ENCODE assay signal across 8 mouse cellular contexts in the genomic region with DNA sequence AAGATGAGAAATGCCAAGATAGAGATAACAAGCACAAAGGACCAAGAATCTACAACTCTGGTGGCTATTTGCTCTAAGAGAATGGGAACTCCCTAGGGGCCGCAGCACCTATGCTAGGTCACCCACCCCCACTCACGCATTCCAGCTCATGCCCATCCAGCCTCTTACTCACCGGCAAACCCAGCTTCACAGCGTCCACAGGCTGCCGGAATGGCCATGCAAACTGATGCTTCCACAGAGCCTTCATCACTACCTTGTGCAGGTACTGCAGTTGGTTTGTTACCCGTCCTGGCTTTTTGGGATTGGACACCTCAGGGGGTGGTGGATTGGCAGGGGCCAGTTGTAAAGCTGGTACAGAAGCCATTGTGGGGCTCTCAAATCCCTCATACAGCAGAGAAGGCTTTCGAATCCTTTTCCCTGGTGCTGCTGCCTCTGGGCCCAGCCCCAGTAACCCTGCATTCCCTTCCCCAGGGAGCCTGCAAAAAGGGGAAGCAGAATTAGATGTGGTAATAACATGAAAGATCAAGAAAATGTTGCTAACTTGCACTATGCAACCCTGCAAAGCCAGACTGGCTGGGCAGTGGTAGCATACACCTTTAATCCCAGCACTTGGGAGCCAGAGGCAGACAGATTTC. TPM values are rescaled to one million over a fixed set of nuclear protein-coding genes. Genes with fewer than 3 reads are reported as not detected.
DNase-seq lines count a peak whose midpoint lies in the region; ATAC-seq and TF ChIP-seq lines count a peak whose summit lies in the region.

No protein-coding gene starts in this region.

- H3K9ac ChIP-seq in CH12.LX (ENCODE audit: insufficient read depth, low read depth), result peak overlapping the region; percentile 97
- peak overlapping the region; percentile 41 for H3K9ac ChIP-seq in forebrain, embryonic 15.5 days (replicated peaks)
- peak overlapping the region; percentile 97 for H3K9ac ChIP-seq in liver, embryonic 11.5 days (ENCODE audit: low read depth, low read length)
- H3K9ac ChIP-seq in stomach, embryonic 16.5 days (ENCODE audit: low read length), result peak overlapping the region; percentile 87

- H3K36me3 ChIP-seq in CH12.LX (replicated peaks in 1 of 2; ENCODE audit: control insufficient read depth in 1 of 2, insufficient read depth in 1 of 2, low read length in 1 of 2), result peaks cover 66 to 75% of the 10 kb centered on the region in 2 experiments
- H3K36me3 ChIP-seq in forebrain, embryonic 15.5 days, result peaks cover 46% of the 10 kb centered on the region
- H3K36me3 ChIP-seq in liver, embryonic 11.5 days (ENCODE audit: control insufficient read depth, insufficient read depth, low read length), result peaks cover 70% of the 10 kb centered on the region
- peaks cover 49% of the 10 kb centered on the region for H3K36me3 ChIP-seq in stomach, embryonic 16.5 days (ENCODE audit: control insufficient read depth, insufficient read depth, low read length)

- 26% methylated on average over 7 of the region's 7 CpGs for WGBS in forebrain, embryonic 15.5 days
- WGBS in liver, embryonic 11.5 days, result 50% methylated on average over 7 of the region's 7 CpGs
- 23% methylated on average over 7 of the region's 7 CpGs for WGBS in stomach, embryonic 16.5 days

- intact Hi-C loops in gastrocnemius, adult 2 months (cut with DNase I), result no loop called here
- intact Hi-C loops in gastrocnemius, postnatal 36 days (cut with DNase I), result loop anchor here (10.0 kb wide), 2 partner anchors 1038 to 1128 kb away; partner anchors contain the start of gene Ddx39b

- TF ChIP-seq EP300 in CH12.LX (IDR thresholded peaks at IDR 0.05; ENCODE audit: low read length), result no peak

- TF ChIP-seq POLR2A in CH12.LX (IDR thresholded peaks at IDR 0.05; ENCODE audit: low read depth, low read length), result no peak; the same call in 1 of the 2 replicates

- H3K4me2 ChIP-seq in CH12.LX (ENCODE audit: insufficient read depth, low read depth, poor library complexity, severe bottlenecking), result peak overlapping the region; percentile 93
- H3K4me2 ChIP-seq in forebrain, embryonic 15.5 days (replicated peaks), result peak overlapping the region; percentile 80
- H3K4me2 ChIP-seq in liver, embryonic 11.5 days, result peak overlapping the region; percentile 97
- H3K4me2 ChIP-seq in stomach, embryonic 16.5 days (ENCODE audit: low read depth, low read length), result peak overlapping the region; percentile 97

- no peak for ATAC-seq in forebrain, embryonic 15.5 days (replicated peaks)
- ATAC-seq in liver, embryonic 11.5 days (replicated peaks; ENCODE audit: low FRiP score), result no peak
- no peak for ATAC-seq in stomach, embryonic 16.5 days (ENCODE audit: insufficient read depth, low FRiP score)

- peak overlapping the region; percentile 99 for H3K27ac ChIP-seq in gastrocnemius, adult 2 months
- H3K27ac ChIP-seq in CH12.LX (ENCODE audit: insufficient read depth, low read depth), result no peak overlapping the region
- no peak overlapping the region for H3K27ac ChIP-seq in forebrain, embryonic 15.5 days (replicated peaks)
- no peak overlapping the region for H3K27ac ChIP-seq in liver, embryonic 11.5 days (ENCODE audit: low read depth, low read length)
- no peak overlapping the region for H3K27ac ChIP-seq in stomach, embryonic 16.5 days (ENCODE audit: low read length)

- TF ChIP-seq CTCF in gastrocnemius, adult 2 months (IDR thresholded peaks at IDR 0.05), result no peak
- no peak for TF ChIP-seq CTCF in CH12.LX (conservative IDR thresholded peaks at IDR 0.05 in 1 of 2, IDR thresholded peaks at IDR 0.05 in 1 of 2; ENCODE audit: low read depth in 2 of 2, low read length in 2 of 2)

- no peak for TF ChIP-seq RAD21 in CH12.LX (IDR thresholded peaks at IDR 0.05; ENCODE audit: low read depth, low read length)

- in situ Hi-C loops in CH12.LX (cut with MboI; ENCODE audit: low pct_ligation_motif_present, low pct_unique_long_range_greater_than_20kb, low sequenced_read_pairs), result no loop called here

- H3K9me3 ChIP-seq in CH12.LX (replicated peaks; ENCODE audit: low read length), result no peaks in the 10 kb centered on the region
- H3K9me3 ChIP-seq in forebrain, embryonic 15.5 days, result no peaks in the 10 kb centered on the region
- no peaks in the 10 kb centered on the region for H3K9me3 ChIP-seq in liver, embryonic 11.5 days (ENCODE audit: control insufficient read depth, low read length)
- H3K9me3 ChIP-seq in stomach, embryonic 16.5 days (replicated peaks; ENCODE audit: control insufficient read depth, low read length), result no peaks in the 10 kb centered on the region

- peaks cover 55% of the 10 kb centered on the region for H3K79me2 ChIP-seq in CH12.LX (replicated peaks; ENCODE audit: control insufficient read depth, extremely low read depth, insufficient read depth, poor library complexity, severe bottlenecking)

- H3K27me3 ChIP-seq in CH12.LX (replicated peaks), result no peaks in the 10 kb centered on the region
- H3K27me3 ChIP-seq in forebrain, embryonic 15.5 days, result no peaks in the 10 kb centered on the region
- no peaks in the 10 kb centered on the region for H3K27me3 ChIP-seq in liver, embryonic 11.5 days (replicated peaks; ENCODE audit: control insufficient read depth, insufficient read depth, low read length)
- no peaks in the 10 kb centered on the region for H3K27me3 ChIP-seq in stomach, embryonic 16.5 days (ENCODE audit: control insufficient read depth, insufficient read depth, low read length)

- peak overlapping the region; percentile 81 for H3K4me3 ChIP-seq in gastrocnemius, adult 2 months
- peak overlapping the region; percentile 88 to 100 (median 100) for H3K4me3 ChIP-seq in CH12.LX (replicated peaks in 1 of 3; ENCODE audit: low read depth in 2 of 3, low read length in 2 of 3, poor library complexity in 1 of 3)
- H3K4me3 ChIP-seq in forebrain, embryonic 15.5 days, result peak overlapping the region; percentile 90
- peak overlapping the region; percentile 100 for H3K4me3 ChIP-seq in liver, embryonic 11.5 days (ENCODE audit: low read depth, low read length)
- peak overlapping the region; percentile 96 for H3K4me3 ChIP-seq in stomach, embryonic 16.5 days (replicated peaks; ENCODE audit: low read length)

- dilution Hi-C loops in CH12.LX (cut with MboI; ENCODE audit: extremely low pct_ligation_motif_present, extremely low pct_unique_long_range_greater_than_20kb, low sequenced_read_pairs), result no loop called here

- no peak for DNase-seq in gastrocnemius, adult 2 months
- DNase-seq in gastrocnemius, postnatal 25 days, result no peak
- no peak for DNase-seq in CH12.LX (ENCODE audit: extremely low read depth)
- no peak for DNase-seq in liver, embryonic 11.5 days (ENCODE audit: low spot score)
- no peak for DNase-seq in gastrocnemius, postnatal 36 days
- no peak for DNase-seq in kidney, adult 8-10 months

- H3K4me1 ChIP-seq in CH12.LX (ENCODE audit: control insufficient read depth in 1 of 2, insufficient read depth in 2 of 2), result peaks cover 9 to 36% of the 10 kb centered on the region in 2 experiments; a peak in 3 of 4 replicates
- peaks cover 23% of the 10 kb centered on the region for H3K4me1 ChIP-seq in forebrain, embryonic 15.5 days
- peaks cover 14% of the 10 kb centered on the region for H3K4me1 ChIP-seq in liver, embryonic 11.5 days (replicated peaks; ENCODE audit: control insufficient read depth, insufficient read depth, low read length)
- H3K4me1 ChIP-seq in stomach, embryonic 16.5 days (ENCODE audit: control insufficient read depth, insufficient read depth, low read length), result peaks cover 17% of the 10 kb centered on the region

RNA-seq across cellular contexts. Expression of gene H2-DMa, which starts 2.5 kb away (rescaled TPM):
- 1 to 10 TPM; 3.0 to 3.1 TPM for total RNA-seq in gastrocnemius, adult 2 months (2021)
- 1 to 10 TPM; 2.8 to 3.1 TPM for total RNA-seq in gastrocnemius, postnatal 25 days (2021)
- 67.7 and 77.4 TPM in 2 replicates for total RNA-seq in CH12.LX (2012; rRNA removed)
- total RNA-seq in CH12.LX (2014; rRNA removed), result 114 and 119 TPM in 2 replicates
- polyA plus RNA-seq in CH12.LX (2012; ENCODE audit: insufficient read length, low read depth), result 82.5 and 112 TPM in 2 replicates
- 12.9 and 13.0 TPM in 2 replicates for polyA plus RNA-seq in forebrain, embryonic 15.5 days (2015; fragmentation: Nextera tagmentation; extraction: Ambion mirVana)
- polyA plus RNA-seq in liver, embryonic 11.5 days (2014; fragmentation: Nextera tagmentation; extraction: Ambion mirVana), result 5.6 and 5.9 TPM in 2 replicates
- 10.8 and 11.6 TPM in 2 replicates for polyA plus RNA-seq in stomach, embryonic 16.5 days (2015; fragmentation: Nextera tagmentation; extraction: Ambion mirVana)
- 1 to 10 TPM; 3.6 to 4.9 TPM for total RNA-seq in gastrocnemius, postnatal 36 days (2021)

RNA-seq across cellular contexts. Expression of gene Brd2, which starts 5.6 kb away (rescaled TPM):
- 10 to 100 TPM; 70.3 to 88.9 TPM for total RNA-seq in gastrocnemius, adult 2 months (2021)
- total RNA-seq in gastrocnemius, postnatal 25 days (2021), result 10 to 100 TPM; 66.7 to 69.1 TPM
- total RNA-seq in CH12.LX (2012; rRNA removed), result 101 and 125 TPM in 2 replicates
- total RNA-seq in CH12.LX (2014; rRNA removed), result 137 and 141 TPM in 2 replicates
- 247 and 252 TPM in 2 replicates for polyA plus RNA-seq in CH12.LX (2012; ENCODE audit: insufficient read length, low read depth)
- polyA plus RNA-seq in forebrain, embryonic 15.5 days (2015; fragmentation: Nextera tagmentation; extraction: Ambion mirVana), result 132 and 133 TPM in 2 replicates
- polyA plus RNA-seq in liver, embryonic 11.5 days (2014; fragmentation: Nextera tagmentation; extraction: Ambion mirVana), result 86.1 and 90.8 TPM in 2 replicates
- 71.9 and 74.7 TPM in 2 replicates for polyA plus RNA-seq in stomach, embryonic 16.5 days (2015; fragmentation: Nextera tagmentation; extraction: Ambion mirVana)
- 10 to 100 TPM; 63.2 to 74.1 TPM for total RNA-seq in gastrocnemius, postnatal 36 days (2021)

RNA-seq across cellular contexts. Expression of gene H2-Oa, which starts 24.7 kb away (rescaled TPM):
- total RNA-seq in gastrocnemius, adult 2 months (2021), result not detected
- total RNA-seq in gastrocnemius, postnatal 25 days (2021), result not detected
- total RNA-seq in CH12.LX (2012; rRNA removed), result 16.1 and 21.5 TPM in 2 replicates
- total RNA-seq in CH12.LX (2014; rRNA removed), result 32.8 and 42.7 TPM in 2 replicates
- 30.5 and 40.4 TPM in 2 replicates for polyA plus RNA-seq in CH12.LX (2012; ENCODE audit: insufficient read length, low read depth)
- 0.15 TPM in 1 of 2 replicates, not detected in the other for polyA plus RNA-seq in forebrain, embryonic 15.5 days (2015; fragmentation: Nextera tagmentation; extraction: Ambion mirVana)
- 0.26 and 0.56 TPM in 2 replicates for polyA plus RNA-seq in liver, embryonic 11.5 days (2014; fragmentation: Nextera tagmentation; extraction: Ambion mirVana)
- 0.61 and 0.64 TPM in 2 replicates for polyA plus RNA-seq in stomach, embryonic 16.5 days (2015; fragmentation: Nextera tagmentation; extraction: Ambion mirVana)
- not detected for total RNA-seq in gastrocnemius, postnatal 36 days (2021)

RNA-seq across cellular contexts. Expression of gene H2-DMb2, which starts 26.3 kb away (rescaled TPM):
- under 1 TPM; 0.46 to 0.47 TPM for total RNA-seq in gastrocnemius, adult 2 months (2021)
- total RNA-seq in gastrocnemius, postnatal 25 days (2021), result under 1 TPM; 0.28 to 0.67 TPM
- total RNA-seq in CH12.LX (2012; rRNA removed) (107 and 135 TPM in 2 replicates), CH12.LX (2014; rRNA removed) (173 and 199 TPM in 2 replicates)
- 161 and 175 TPM in 2 replicates for polyA plus RNA-seq in CH12.LX (2012; ENCODE audit: insufficient read length, low read depth)
- polyA plus RNA-seq in forebrain, embryonic 15.5 days (2015; fragmentation: Nextera tagmentation; extraction: Ambion mirVana), result 1.0 and 1.4 TPM in 2 replicates
- 0.32 and 0.34 TPM in 2 replicates for polyA plus RNA-seq in liver, embryonic 11.5 days (2014; fragmentation: Nextera tagmentation; extraction: Ambion mirVana)
- polyA plus RNA-seq in stomach, embryonic 16.5 days (2015; fragmentation: Nextera tagmentation; extraction: Ambion mirVana), result 0.70 and 0.82 TPM in 2 replicates
- total RNA-seq in gastrocnemius, postnatal 36 days (2021), result under 1 TPM; 0.35 to 0.48 TPM

RNA-seq across cellular contexts. Expression of gene H2-DMb1, which starts 36.0 kb away (rescaled TPM):
- total RNA-seq in gastrocnemius, adult 2 months (2021), result under 1 TPM; 0.38 to 0.61 TPM
- total RNA-seq in gastrocnemius, postnatal 25 days (2021), result 1 to 10 TPM in 1 of 2 experiments, under 1 TPM in 1; 0.43 to 1.2 TPM
- 60.7 and 67.0 TPM in 2 replicates for total RNA-seq in CH12.LX (2012; rRNA removed)
- 77.4 and 102 TPM in 2 replicates for total RNA-seq in CH12.LX (2014; rRNA removed)
- polyA plus RNA-seq in CH12.LX (2012; ENCODE audit: insufficient read length, low read depth), result 147 and 149 TPM in 2 replicates
- 0.88 and 0.91 TPM in 2 replicates for polyA plus RNA-seq in forebrain, embryonic 15.5 days (2015; fragmentation: Nextera tagmentation; extraction: Ambion mirVana)
- 0.19 and 0.43 TPM in 2 replicates for polyA plus RNA-seq in liver, embryonic 11.5 days (2014; fragmentation: Nextera tagmentation; extraction: Ambion mirVana)
- polyA plus RNA-seq in stomach, embryonic 16.5 days (2015; fragmentation: Nextera tagmentation; extraction: Ambion mirVana), result 2.0 and 2.9 TPM in 2 replicates
- total RNA-seq in gastrocnemius, postnatal 36 days (2021), result 1 to 10 TPM in 1 of 2 experiments, under 1 TPM in 1; 0.71 to 1.2 TPM

Comparison
In these comparisons a context has a peak if more than half of its experiments do, and no peak if none do; other contexts are left out.
1. H3K9ac ChIP-seq: peak in every context shown above with its lines; median percentile 97 in CH12.LX; 97 in liver, embryonic 11.5 days; 87 in stomach, embryonic 16.5 days; 41 in forebrain, embryonic 15.5 days.
2. RNA of gene H2-DMa, which starts 2.5 kb away (total RNA-seq): 67.7 to 119 TPM in CH12.LX; 3.6 to 4.9 TPM in gastrocnemius, postnatal 36 days, 2.8 to 3.1 TPM in gastrocnemius, postnatal 25 days and 3.0 to 3.1 TPM in gastrocnemius, adult 2 months; every median in the first group is over 10 times any median in the second.
3. RNA of gene H2-Oa, which starts 24.7 kb away (total RNA-seq): 16.1 to 42.7 TPM in CH12.LX; not detected in gastrocnemius, postnatal 36 days, not detected in gastrocnemius, adult 2 months and not detected in gastrocnemius, postnatal 25 days; every median in the first group is over 10 times any median in the second.
4. Peak in every context shown above with its lines, with median percentiles within 50 percentile points of each other: H3K4me3 ChIP-seq and H3K4me2 ChIP-seq.